Mouse (Mus musculus): Measurements from ENCODE around the gene Obox1.
"Not testable (repeated sequence)": the region's sequence is repeated elsewhere in the genome, so short reads cannot be mapped to it uniquely, and the experiment has no call there.

Obox1 gene

GRCm38 (mm10) chr7:15388421-15388998 lies at the start of gene Obox1, which contains the start of gene Obox2:
Obox1 (plus strand) TSS chr7:15388948.
Obox2 (plus strand) TSS chr7:15388721.
- not testable (repeated sequence) for DNase-seq

DNA sequence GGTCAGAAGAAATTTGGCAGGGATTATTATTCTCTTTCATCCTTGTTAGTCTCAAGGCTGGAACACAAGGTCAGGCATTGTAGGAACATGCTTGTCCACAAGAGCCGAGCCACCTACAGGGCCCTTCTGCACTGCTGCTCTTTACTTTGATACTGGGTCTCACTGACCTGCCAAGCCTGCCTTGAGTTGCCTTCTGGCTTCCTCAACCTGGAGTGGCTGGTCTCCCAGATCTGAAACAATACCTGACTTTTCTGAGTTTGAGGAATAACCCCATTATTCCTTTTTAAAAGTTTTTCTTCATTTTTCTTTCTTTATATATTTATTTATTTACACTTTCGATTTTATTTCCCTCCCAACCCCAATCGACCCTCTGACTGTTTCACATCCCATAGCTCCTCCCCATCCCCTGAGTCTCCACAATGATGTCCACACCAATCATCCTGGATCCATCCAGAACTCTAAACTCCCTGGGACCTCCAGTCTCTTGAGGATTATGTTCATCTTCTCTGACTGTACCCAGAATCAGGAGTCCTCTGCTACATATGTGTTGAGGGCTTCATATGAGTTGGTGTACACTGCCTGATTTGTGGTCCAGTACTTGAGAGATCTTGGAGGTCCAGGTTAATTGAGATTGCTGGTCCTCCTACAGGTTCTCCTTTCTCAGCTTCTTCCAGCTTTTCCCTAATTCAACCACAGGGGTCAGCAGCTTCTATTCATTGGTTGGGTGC lies 10.6 kb downstream of the Obox1 start:
- DNase-seq: not testable (repeated sequence)

GRCm38 (mm10) chr7:15406816-15407215 lies 18.1 kb downstream of the Obox1 start:
- DNase-seq: not testable (repeated sequence)

DNA sequence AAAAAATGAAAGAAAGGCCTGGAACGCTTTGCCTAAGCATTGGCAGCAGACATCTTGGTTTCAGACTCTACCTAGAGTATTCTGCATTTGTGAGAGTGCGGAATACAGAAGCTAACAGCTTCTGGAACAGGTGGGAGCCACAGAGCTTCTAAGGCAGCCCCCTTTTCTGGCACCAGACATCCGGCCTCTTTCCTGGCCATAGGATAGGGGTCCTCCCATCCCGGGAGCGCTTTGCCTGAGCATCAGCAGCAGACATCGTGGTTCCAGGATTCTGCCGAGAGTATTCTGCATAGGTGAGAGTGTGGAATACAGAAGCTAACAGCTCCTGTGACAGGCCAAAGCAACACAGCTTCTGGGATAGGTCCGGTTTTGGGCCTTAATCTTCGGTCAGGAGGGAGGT lies 29.3 kb downstream of the Obox1 start:
- not testable (repeated sequence) for DNase-seq

DNA sequence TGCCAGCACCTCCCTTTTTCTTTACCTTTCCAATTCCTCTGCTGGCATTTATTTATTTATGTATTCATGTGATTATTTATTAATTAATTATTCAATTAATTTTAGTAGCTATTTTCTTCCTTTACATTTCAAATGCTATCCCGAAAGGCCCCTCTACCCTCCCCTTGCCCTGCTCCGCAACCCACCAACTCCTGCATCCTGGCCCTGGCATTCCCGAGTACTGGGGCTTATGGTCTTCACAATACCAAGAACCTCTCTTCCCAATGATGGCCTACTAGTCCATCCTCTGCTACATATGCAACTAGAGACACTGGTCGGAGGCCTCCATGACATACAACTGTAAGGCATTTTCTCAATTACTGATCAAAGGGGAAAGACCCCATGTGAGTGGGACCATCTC lies 36.8 kb downstream of the Obox1 start:
- DNase-seq: not testable (repeated sequence)

- DNase-seq: not testable (repeated sequence)
Measured at GRCm38 (mm10) chr7:15509411-15509810, 120.7 kb downstream of the Obox1 start.

Measured in lung, postnatal 14 days (tissue).